Mouse (Mus musculus) thymus, postnatal 0 days (tissue): ENCODE results near the gene Nectin3. TPM values are rescaled to one million over a fixed set of nuclear protein-coding genes. Genes with fewer than 3 reads are reported as not detected.
"Not testable (repeated sequence)": the region's sequence is repeated elsewhere in the genome, so short reads cannot be mapped to it uniquely, and the experiment has no call there.

ENCODE experiments used
- DNase-seq: peaks from one replicate; pipeline ENCODE4 v3.0.0-alpha.2; 2015; ENCODE audit warnings: low spot score
- polyA plus RNA-seq: library from polyadenylated mRNA; unstranded; fragments of >200 nt; fragmentation: Nextera tagmentation; extraction: Ambion mirVana; gene quantifications from 2 replicates; pipeline ENCODE4 v1.2.1, GENCODE M21; 2015

Gene Nectin3
- polyA plus RNA-seq, 1 experiment from 2014 or later, result 3.8 TPM

DNA sequence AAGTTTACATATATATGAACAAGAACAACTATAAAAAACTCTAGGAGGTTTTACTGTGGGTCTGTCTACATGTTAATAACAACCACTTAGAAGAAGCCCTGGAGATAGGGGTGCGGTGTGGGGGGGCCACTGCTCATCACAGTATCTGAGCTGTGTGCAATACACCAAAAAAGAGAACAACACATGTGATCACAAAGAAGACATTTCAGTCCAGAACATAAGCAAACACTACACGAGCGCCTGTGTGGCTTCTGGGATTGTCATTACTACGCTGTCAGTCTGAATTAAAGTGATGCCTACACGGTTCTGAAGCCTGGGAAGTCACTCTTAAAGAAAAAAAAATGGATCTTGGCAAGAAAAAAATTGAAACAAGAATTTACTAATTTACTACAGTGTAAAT lies 67.0 kb downstream of the Nectin3 start:
- DNase-seq, result no peak

DNA sequence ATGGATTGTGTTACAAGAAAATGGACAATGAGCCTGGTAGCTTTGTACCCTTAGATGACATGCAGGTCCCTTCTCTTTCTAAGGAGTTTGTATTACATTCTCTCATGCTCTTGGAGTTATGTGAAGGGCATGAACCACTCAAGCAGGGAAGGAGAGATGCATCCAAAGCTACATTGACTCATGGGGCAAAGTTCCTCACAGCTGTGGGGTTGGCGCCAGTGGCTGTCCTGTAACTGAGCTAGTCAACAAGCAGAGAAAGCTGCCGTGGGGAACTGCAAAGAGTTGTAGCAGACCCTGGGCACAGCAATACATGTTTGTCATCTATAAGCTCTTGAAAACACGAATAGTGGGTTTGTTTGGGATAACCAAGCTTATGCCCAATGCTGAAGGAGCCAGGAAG lies 82.1 kb downstream of the Nectin3 start:
- DNase-seq, result no peak

- DNase-seq, result no peak
These were observed 87.6 kb downstream of the Nectin3 start for GRCm38 (mm10) chr16:46410739-46411057.

DNA sequence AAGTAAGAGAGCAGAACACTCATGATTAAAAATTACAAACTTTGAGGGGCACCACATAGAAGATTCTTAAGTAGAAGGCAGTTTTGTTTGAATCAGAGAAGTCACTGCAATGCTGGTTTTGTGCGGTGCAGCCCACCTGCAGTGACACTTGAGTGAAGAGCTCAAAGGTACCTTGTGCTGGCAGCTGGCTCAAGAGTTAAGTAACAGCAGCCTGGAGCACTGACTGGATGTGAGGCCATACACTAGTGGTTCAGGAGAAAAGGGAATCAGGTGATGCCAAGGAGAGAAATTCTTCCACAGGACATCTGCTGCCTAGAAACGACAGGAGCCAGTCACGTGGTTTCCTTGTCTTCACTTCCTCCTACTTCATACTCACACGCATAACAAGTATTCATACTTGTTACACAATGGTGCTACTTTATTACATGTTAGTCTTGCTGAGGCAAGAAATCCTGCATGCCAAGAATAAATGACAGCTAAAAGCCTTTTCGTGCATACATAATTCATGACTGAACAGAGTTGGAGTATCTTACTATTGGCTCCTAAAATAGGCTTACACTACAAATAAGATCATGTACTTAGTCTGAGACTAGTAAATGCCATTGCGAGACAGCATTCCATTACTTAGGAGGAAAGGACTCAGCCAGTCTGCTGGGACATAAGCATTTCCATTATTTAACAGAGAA lies 88.1 kb downstream of the Nectin3 start:
- DNase-seq, result no peak

DNA sequence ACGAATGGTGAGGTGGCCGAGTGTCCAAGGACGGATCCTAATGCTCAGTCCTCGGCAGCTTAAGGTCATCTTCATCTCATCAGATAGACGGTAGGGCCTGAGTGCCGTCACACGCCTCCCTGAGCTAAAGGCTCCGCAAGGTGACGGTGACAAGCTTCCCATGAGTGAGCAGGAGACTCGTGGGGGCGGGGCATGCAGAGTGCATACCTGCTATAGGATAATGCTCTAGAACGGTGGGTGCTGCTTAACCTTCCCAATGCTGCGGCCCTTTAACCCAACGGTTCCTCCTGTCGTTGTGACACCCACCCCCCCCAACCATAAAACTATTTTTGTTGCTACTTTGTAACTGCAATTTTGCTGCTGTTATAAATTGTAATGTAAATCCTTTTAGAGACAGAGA lies 90.3 kb downstream of the Nectin3 start:
- no peak for DNase-seq

DNA sequence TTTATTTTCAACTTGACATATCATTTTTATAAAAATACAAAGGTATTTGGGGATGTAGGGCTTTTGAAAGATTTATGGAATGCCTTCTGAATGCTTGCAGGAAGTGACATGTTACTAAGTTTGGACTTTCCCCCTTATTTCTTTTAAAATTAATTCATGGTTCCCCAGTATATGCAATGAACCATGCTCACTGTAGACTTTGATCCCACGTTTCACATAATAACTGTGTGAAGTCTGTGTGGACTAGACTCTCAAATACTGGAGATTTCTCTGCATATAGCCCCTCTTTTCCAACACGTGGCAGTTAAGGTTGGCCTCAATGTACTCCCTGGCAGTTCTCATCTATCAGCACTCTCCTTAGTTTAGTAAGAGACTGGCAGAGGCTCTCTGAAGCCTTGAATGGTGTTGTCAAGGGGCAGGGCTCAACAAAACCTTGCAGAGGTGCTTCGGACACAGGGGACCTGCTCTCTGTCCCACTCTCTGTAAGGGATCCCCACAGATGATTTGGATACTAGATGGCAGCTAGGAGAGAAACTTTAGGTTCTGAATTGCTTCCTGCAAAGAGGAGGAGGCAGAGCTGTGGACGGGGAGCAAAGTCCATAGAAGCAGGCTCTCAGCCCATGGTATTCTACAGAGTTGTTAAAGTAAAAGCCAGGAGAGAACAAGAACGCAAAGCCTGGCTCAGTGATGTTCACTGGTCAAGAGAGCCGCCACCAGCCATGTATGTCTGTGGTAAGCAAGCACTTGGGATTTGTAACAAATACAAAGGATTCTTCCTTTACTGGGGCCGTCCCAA lies 91.3 kb downstream of the Nectin3 start:
- no peak for DNase-seq

GRCm38 (mm10) chr16:46397945-46398344 lies 100.4 kb downstream of the Nectin3 start:
- DNase-seq, result no peak

DNA sequence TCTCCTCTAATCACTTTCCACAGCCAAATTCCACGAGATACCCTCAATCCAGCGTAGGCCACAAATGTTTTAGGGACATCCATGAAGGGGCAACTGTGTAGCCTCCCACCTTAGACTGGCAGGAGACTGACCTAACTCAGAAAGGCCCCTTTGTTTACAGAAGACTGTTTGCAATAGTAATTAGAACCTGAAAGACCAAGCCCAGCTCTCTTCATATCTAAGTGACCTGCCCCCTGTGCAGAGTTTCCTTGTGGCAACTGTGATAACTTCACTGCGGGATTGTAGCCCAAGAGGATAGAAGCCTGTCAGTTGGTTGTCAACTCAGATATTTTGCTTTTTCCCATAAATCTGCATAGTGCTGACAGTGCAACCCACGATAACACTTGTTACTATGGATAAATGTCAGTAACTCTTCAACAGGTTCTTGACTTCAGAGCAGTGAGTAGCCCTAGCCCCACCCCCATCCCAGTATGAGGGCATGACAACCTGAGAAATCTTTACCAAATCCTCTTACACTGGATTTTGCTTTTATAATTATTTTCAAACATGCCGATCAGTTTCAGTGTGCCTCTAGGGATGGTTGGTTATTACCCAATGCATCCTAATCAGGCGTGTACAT lies 108.8 kb downstream of the Nectin3 start:
- no peak for DNase-seq

DNA sequence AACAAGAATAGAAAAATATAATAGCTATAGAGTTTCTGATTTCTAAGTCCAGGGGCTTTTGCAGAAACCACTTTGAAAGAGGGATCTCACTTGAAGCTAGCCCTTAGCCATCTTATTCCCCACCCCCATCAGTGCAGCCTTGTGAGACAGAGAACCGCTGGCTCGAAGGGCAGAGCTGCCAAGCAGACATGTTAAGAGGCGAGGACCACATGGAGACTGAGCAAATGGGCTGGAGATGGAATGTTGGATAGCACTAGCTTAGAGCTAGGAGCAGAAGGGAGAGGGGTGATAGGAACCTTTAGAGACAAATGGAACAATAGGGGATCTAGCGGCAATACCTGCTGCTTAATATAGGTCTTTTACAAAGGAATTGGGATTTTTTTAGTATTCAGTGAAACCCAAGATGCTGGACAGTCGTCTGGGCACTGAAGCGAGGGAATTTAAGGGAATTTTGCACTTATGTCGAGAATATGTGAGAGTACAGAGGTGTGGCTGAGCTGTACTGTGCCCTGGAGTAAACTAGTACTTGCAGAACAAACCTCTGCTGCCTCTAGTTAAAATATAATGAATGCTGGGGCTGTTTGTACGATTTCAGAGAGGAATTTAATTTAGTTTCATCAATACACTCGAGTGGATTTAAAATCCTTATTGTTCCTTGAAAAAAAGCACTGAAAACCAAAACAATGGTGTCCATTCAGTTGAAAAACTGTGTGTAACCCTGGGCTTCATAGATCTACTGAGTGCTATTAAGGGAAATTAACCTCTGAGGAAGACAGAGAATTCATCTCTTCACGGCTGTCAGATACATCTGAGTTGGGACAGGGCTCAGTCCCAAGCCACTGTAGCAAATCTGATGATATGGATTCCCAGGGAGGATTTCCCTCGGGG lies 109.6 kb downstream of the Nectin3 start:
- DNase-seq, result no peak

DNA sequence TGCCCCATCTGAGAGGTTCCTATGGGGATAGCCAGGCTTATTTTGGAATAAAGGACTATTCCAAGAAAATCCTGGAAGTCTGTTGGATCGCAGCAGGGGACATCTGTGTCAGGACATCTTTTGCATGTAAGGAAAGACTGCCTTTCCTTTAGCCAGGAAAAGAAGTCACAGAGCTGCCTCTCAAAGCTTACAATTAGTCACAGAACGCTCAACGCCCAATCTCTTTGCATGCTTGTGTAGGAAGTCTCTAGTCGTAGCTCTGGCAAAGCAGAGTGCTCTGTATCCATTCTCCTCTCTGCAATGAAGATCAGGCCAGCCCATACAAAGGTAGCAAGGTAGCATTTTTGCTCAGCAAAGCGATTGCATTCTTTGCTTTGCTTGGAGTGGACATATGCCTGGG lies 114.0 kb downstream of the Nectin3 start:
- no peak for DNase-seq

GRCm38 (mm10) chr16:46383344-46383743 lies 115.0 kb downstream of the Nectin3 start:
- no peak for DNase-seq

DNA sequence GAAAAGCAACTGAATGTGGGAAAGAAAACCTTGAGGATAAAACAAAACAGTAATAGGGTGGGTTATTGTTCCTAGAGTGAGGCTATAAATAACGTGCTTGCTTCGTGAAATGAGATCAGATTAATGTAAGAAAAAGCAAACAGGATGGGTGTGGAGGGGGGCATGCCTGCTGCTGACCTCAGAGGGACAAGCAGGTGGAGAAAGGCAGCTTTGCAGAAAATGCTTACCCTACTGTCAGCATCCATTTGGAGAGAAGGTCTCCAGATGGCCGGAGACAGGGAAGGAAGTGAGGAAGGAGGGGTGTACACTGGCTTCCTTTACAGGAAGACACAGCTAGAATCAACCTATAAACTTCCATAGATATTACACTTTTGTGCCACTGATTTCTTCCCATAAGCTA lies 121.8 kb downstream of the Nectin3 start:
- no peak for DNase-seq

- no peak for DNase-seq
These were observed 136.3 kb downstream of the Nectin3 start for GRCm38 (mm10) chr16:46362022-46362421.

- not testable (repeated sequence) for DNase-seq
These were observed 140.7 kb downstream of the Nectin3 start for GRCm38 (mm10) chr16:46357658-46358057.

- no peak for DNase-seq
These were observed 141.7 kb downstream of the Nectin3 start for GRCm38 (mm10) chr16:46356663-46357062.
